Mouse (Mus musculus): ENCODE results near the gene Slc35f5.
A peak's percentile ranks its signal among the peaks of the same experiment; 100 is the strongest.

Gene Slc35f5

GRCm38 (mm10) chr1:125575458-125576114 is 15.2 kb downstream of the Slc35f5 start:
- DNase-seq (ENCODE audit: low spot score) = no peak

GRCm38 (mm10) chr1:125576965-125577364 is 16.6 kb downstream of the Slc35f5 start:
- DNase-seq (ENCODE audit: low spot score) = no peak

- DNase-seq (ENCODE audit: low spot score) = no peak
Measured at GRCm38 (mm10) chr1:125578091-125578490, 17.7 kb downstream of the Slc35f5 start.

- DNase-seq (ENCODE audit: low spot score) = no peak
Measured at GRCm38 (mm10) chr1:125581134-125581533, 20.7 kb downstream of the Slc35f5 start.

GRCm38 (mm10) chr1:125603620-125604019 is 43.2 kb downstream of the Slc35f5 start:
- no peak for DNase-seq (ENCODE audit: low spot score)

- DNase-seq (ENCODE audit: low spot score) = peak; percentile 70
Measured at GRCm38 (mm10) chr1:125607087-125607803, 46.9 kb downstream of the Slc35f5 start.

GRCm38 (mm10) chr1:125624376-125625076 is 64.1 kb downstream of the Slc35f5 start:
- no peak for DNase-seq (ENCODE audit: low spot score)

- DNase-seq (ENCODE audit: low spot score) = no peak
Measured at GRCm38 (mm10) chr1:125639501-125640253, 79.3 kb downstream of the Slc35f5 start.

GRCm38 (mm10) chr1:125643643-125644042 is 83.2 kb downstream of the Slc35f5 start:
- DNase-seq (ENCODE audit: low spot score) = no peak

All from MN1 (cell line).